Mouse (Mus musculus): ENCODE results near the gene Xirp1. TPM values are rescaled to one million over a fixed set of nuclear protein-coding genes. Genes with fewer than 3 reads are reported as not detected.

The Xirp1 gene
- polyA plus RNA-seq, 1 experiment, result not detected

- Histone ChIP-seq H3K4me3 (ENCODE audit: insufficient read depth, low read length) (peak overlapping the region; percentile 92), H3K4me1 (ENCODE audit: control insufficient read depth, insufficient read depth, low read length) (peaks cover 37% of the 10 kb centered on the region), H3K27ac (ENCODE audit: insufficient read depth, low read depth, low read length) (peak overlapping the region; percentile 95)
- no peak for TF ChIP-seq POLR2A (IDR thresholded peaks at IDR 0.05; ENCODE audit: borderline replicate concordance, low read depth, low read length)
- TF ChIP-seq CTCF (IDR thresholded peaks at IDR 0.05; ENCODE audit: low read depth, low read length), result peak; percentile 49; the same call in 1 of the 2 replicates
These were observed 41.1 kb downstream of the Xirp1 start for GRCm38 (mm10) chr9:119982241-119982811.

GRCm38 (mm10) chr9:119981183-119982179 is 41.9 kb downstream of the Xirp1 start:
- Histone ChIP-seq H3K4me1 (ENCODE audit: control insufficient read depth, insufficient read depth, low read length) (peaks cover 46% of the 10 kb centered on the region), H3K27ac (ENCODE audit: insufficient read depth, low read depth, low read length) (peak overlapping the region; percentile 95), H3K4me3 (ENCODE audit: insufficient read depth, low read length) (peak overlapping the region; percentile 92)
- TF ChIP-seq CTCF (IDR thresholded peaks at IDR 0.05; ENCODE audit: low read depth, low read length), result no peak
- TF ChIP-seq POLR2A (IDR thresholded peaks at IDR 0.05; ENCODE audit: borderline replicate concordance, low read depth, low read length), result no peak

- TF ChIP-seq CTCF (IDR thresholded peaks at IDR 0.05; ENCODE audit: low read depth, low read length), result no peak
- no peak for TF ChIP-seq POLR2A (IDR thresholded peaks at IDR 0.05; ENCODE audit: borderline replicate concordance, low read depth, low read length)
- Histone ChIP-seq H3K4me1 (ENCODE audit: control insufficient read depth, insufficient read depth, low read length) (peaks cover 48% of the 10 kb centered on the region), H3K4me3 (ENCODE audit: insufficient read depth, low read length) (peak overlapping the region; percentile 52; the same call in 1 of the 2 replicates), H3K27ac (ENCODE audit: insufficient read depth, low read depth, low read length) (peak overlapping the region; percentile 95)
These were observed 42.6 kb downstream of the Xirp1 start for GRCm38 (mm10) chr9:119980770-119981182.

GRCm38 (mm10) chr9:119979749-119980148 is 43.6 kb downstream of the Xirp1 start:
- no peak for TF ChIP-seq CTCF (IDR thresholded peaks at IDR 0.05; ENCODE audit: low read depth, low read length)
- TF ChIP-seq POLR2A (IDR thresholded peaks at IDR 0.05; ENCODE audit: borderline replicate concordance, low read depth, low read length), result no peak
- Histone ChIP-seq H3K4me3 (ENCODE audit: insufficient read depth, low read length) (no peak overlapping the region), H3K4me1 (ENCODE audit: control insufficient read depth, insufficient read depth, low read length) (peaks cover 48% of the 10 kb centered on the region), H3K27ac (ENCODE audit: insufficient read depth, low read depth, low read length) (no peak overlapping the region)

- TF ChIP-seq POLR2A (IDR thresholded peaks at IDR 0.05; ENCODE audit: borderline replicate concordance, low read depth, low read length), result no peak
- no peak for TF ChIP-seq CTCF (IDR thresholded peaks at IDR 0.05; ENCODE audit: low read depth, low read length)
- Histone ChIP-seq H3K27ac (ENCODE audit: insufficient read depth, low read depth, low read length) (no peak overlapping the region), H3K4me1 (ENCODE audit: control insufficient read depth, insufficient read depth, low read length) (peaks cover 46% of the 10 kb centered on the region), H3K4me3 (ENCODE audit: insufficient read depth, low read length) (no peak overlapping the region)
These were observed 44.5 kb downstream of the Xirp1 start for GRCm38 (mm10) chr9:119978811-119979441.

GRCm38 (mm10) chr9:119978151-119978810 is 45.1 kb downstream of the Xirp1 start:
- TF ChIP-seq CTCF (IDR thresholded peaks at IDR 0.05; ENCODE audit: low read depth, low read length), result no peak
- TF ChIP-seq POLR2A (IDR thresholded peaks at IDR 0.05; ENCODE audit: borderline replicate concordance, low read depth, low read length), result no peak
- H3K4me3 ChIP-seq (ENCODE audit: insufficient read depth, low read length), result no peak overlapping the region

GRCm38 (mm10) chr9:119977557-119978060 is 45.8 kb downstream of the Xirp1 start:
- Histone ChIP-seq H3K4me1 (ENCODE audit: control insufficient read depth, insufficient read depth, low read length) (peaks cover 46% of the 10 kb centered on the region), H3K27ac (ENCODE audit: insufficient read depth, low read depth, low read length) (peak overlapping the region; percentile 26; the same call in 1 of the 2 replicates), H3K4me3 (ENCODE audit: insufficient read depth, low read length) (no peak overlapping the region; the same call in 1 of the 2 replicates)
- TF ChIP-seq CTCF (IDR thresholded peaks at IDR 0.05; ENCODE audit: low read depth, low read length) (no peak), POLR2A (IDR thresholded peaks at IDR 0.05; ENCODE audit: borderline replicate concordance, low read depth, low read length) (no peak)

More at GRCm38 (mm10) chr9:119978151-119978810, 45.1 kb downstream of the Xirp1 start:
- H3K4me1 ChIP-seq (ENCODE audit: control insufficient read depth, insufficient read depth, low read length), result peaks cover 46% of the 10 kb centered on the region
- no peak overlapping the region for H3K27ac ChIP-seq (ENCODE audit: insufficient read depth, low read depth, low read length)

- Histone ChIP-seq H3K4me3 (ENCODE audit: insufficient read depth, low read length) (peak overlapping the region; percentile 49), H3K4me1 (ENCODE audit: control insufficient read depth, insufficient read depth, low read length) (peaks cover 44% of the 10 kb centered on the region), H3K27ac (ENCODE audit: insufficient read depth, low read depth, low read length) (peak overlapping the region; percentile 26)
- TF ChIP-seq CTCF (IDR thresholded peaks at IDR 0.05; ENCODE audit: low read depth, low read length) (no peak), POLR2A (IDR thresholded peaks at IDR 0.05; ENCODE audit: borderline replicate concordance, low read depth, low read length) (no peak)
These were observed 46.5 kb downstream of the Xirp1 start for GRCm38 (mm10) chr9:119976704-119977556.

Data from bone marrow macrophage, adult 2 months (primary cell).